Mouse (Mus musculus) MEL (cell line): Measurements from ENCODE around the gene Mvb12a. TPM values are rescaled to one million over a fixed set of nuclear protein-coding genes. Genes with fewer than 3 reads are reported as not detected.

Experiments used
- DNase-seq: peaks from one replicate; pipeline ENCODE4 v3.0.0; 2011; ENCODE audit warnings: low read depth, low spot score
- H3K27ac ChIP-seq: 2 replicates; pipeline ENCODE4 v1.5.1; 2012; ENCODE audit warnings: low read depth, mild to moderate bottlenecking, control low read depth, low read length, moderate library complexity; ENCODE audit not compliant: control insufficient read depth
- H3K27me3 ChIP-seq, 2 experiments: fragments of 150-350 bp in 1 of 2; sonication (generic) in 1 of 2; 2 replicates each; pipeline ENCODE4 v1.6.1; 2012; ENCODE audit warnings: low read length in 2 of 2, mild to moderate bottlenecking in 2 of 2, improper control_type of control experiment in 1 of 2, moderate library complexity in 1 of 2; ENCODE audit not compliant: insufficient read depth in 2 of 2, control insufficient read depth in 1 of 2
- H3K36me3 ChIP-seq, 2 experiments: 2 replicates each; pipeline ENCODE4 v1.6.1; 2012 to 2014; ENCODE audit warnings: low read length in 2 of 2, improper control_type of control experiment in 1 of 2, inconsistent platforms in 1 of 2, mild to moderate bottlenecking in 1 of 2; ENCODE audit not compliant: insufficient read depth in 2 of 2, control insufficient read depth in 1 of 2
- H3K4me1 ChIP-seq, 2 experiments: fragments of 150-350 bp in 1 of 2; sonication (generic) in 1 of 2; 2 replicates each; pipeline ENCODE4 v1.6.1; 2012; ENCODE audit warnings: low read length in 2 of 2, improper control_type of control experiment in 1 of 2, mild to moderate bottlenecking in 1 of 2; ENCODE audit not compliant: insufficient read depth in 2 of 2, control insufficient read depth in 1 of 2
- H3K4me3 ChIP-seq, 2 experiments: fragments of 150-350 bp in 1 of 2; sonication (generic) in 1 of 2; 2 replicates each; pipeline ENCODE4 v1.5.1; 2012; ENCODE audit warnings: low read depth in 2 of 2, low read length in 2 of 2, mild to moderate bottlenecking in 2 of 2, moderate library complexity in 2 of 2, control low read depth in 1 of 2, improper control_type of control experiment in 1 of 2; ENCODE audit not compliant: control insufficient read depth in 1 of 2, insufficient read depth in 1 of 2
- H3K79me2 ChIP-seq: 2 replicates; pipeline ENCODE4 v1.6.1; 2012; ENCODE audit warnings: mild to moderate bottlenecking, low read length, moderate library complexity; ENCODE audit not compliant: control insufficient read depth, poor library complexity, insufficient read depth
- H3K9ac ChIP-seq: 2 replicates; pipeline ENCODE4 v1.6.1; 2012; ENCODE audit warnings: low read depth, mild to moderate bottlenecking, control low read depth, low read length, moderate library complexity; ENCODE audit not compliant: control insufficient read depth, poor library complexity, severe bottlenecking
- H3K9me3 ChIP-seq: fragments of 150-350 bp; sonication (generic); replicated peaks from 2 replicates; pipeline ENCODE4 v1.6.1; 2012; ENCODE audit warnings: mild to moderate bottlenecking, low read length, improper control_type of control experiment, moderate library complexity; ENCODE audit not compliant: insufficient read depth
- BHLHE40 ChIP-seq: IDR thresholded peaks from 2 replicates; pipeline ENCODE4 v1.6.1; 2012; ENCODE audit warnings: low read depth, mild to moderate bottlenecking, inconsistent platforms, low read length, improper control_type of control experiment, borderline replicate concordance
- CHD1 ChIP-seq: IDR thresholded peaks from 2 replicates; pipeline ENCODE4 v1.6.1; 2012; ENCODE audit warnings: low read depth, mild to moderate bottlenecking, inconsistent platforms, low read length, improper control_type of control experiment
- CHD2 ChIP-seq: IDR thresholded peaks from 2 replicates; pipeline ENCODE4 v1.6.1; 2011; ENCODE audit warnings: low read length, improper control_type of control experiment
- CTCF ChIP-seq, 3 experiments: IDR thresholded peaks in 2 of 3; conservative IDR thresholded peaks in 1 of 3; 2 replicates each; pipeline ENCODE4 v1.5.1; 2011 to 2012; ENCODE audit warnings: low read length in 3 of 3, low read depth in 2 of 3, mild to moderate bottlenecking in 2 of 3, improper control_type of control experiment in 1 of 3, inconsistent platforms in 1 of 3, mixed read lengths in 1 of 3, moderate library complexity in 1 of 3; ENCODE audit not compliant: control insufficient read depth in 1 of 3, insufficient read depth in 1 of 3, poor library complexity in 1 of 3, severe bottlenecking in 1 of 3
- EP300 ChIP-seq, 2 experiments: IDR thresholded peaks; 2 replicates each; pipeline ENCODE4 v1.6.1; 2011; ENCODE audit warnings: improper control_type of control experiment in 2 of 2, low read length in 2 of 2, low read depth in 1 of 2, mild to moderate bottlenecking in 1 of 2
- GATA1 ChIP-seq: IDR thresholded peaks from 2 replicates; pipeline ENCODE4 v1.6.1; 2011; ENCODE audit warnings: low read depth, low read length, improper control_type of control experiment
- HCFC1 ChIP-seq: IDR thresholded peaks from 2 replicates; pipeline ENCODE4 v1.6.1; 2012; ENCODE audit warnings: low read depth, mild to moderate bottlenecking, inconsistent platforms, low read length, improper control_type of control experiment, moderate library complexity
- JUND ChIP-seq: IDR thresholded peaks from 2 replicates; pipeline ENCODE4 v1.6.1; 2011; ENCODE audit warnings: low read depth, mild to moderate bottlenecking, improper control_type of control experiment, low read length
- MAX ChIP-seq: IDR thresholded peaks from 2 replicates; pipeline ENCODE4 v1.6.1; 2011; ENCODE audit warnings: low read length, improper control_type of control experiment
- MXI1 ChIP-seq: IDR thresholded peaks from 2 replicates; pipeline ENCODE4 v1.6.1; 2011; ENCODE audit warnings: mild to moderate bottlenecking, low read depth, low read length, improper control_type of control experiment
- MYB ChIP-seq: IDR thresholded peaks from 2 replicates; pipeline ENCODE4 v1.6.1; 2011; ENCODE audit warnings: mild to moderate bottlenecking, low read depth, low read length, improper control_type of control experiment
- NELFE ChIP-seq: IDR thresholded peaks from 2 replicates; pipeline ENCODE4 v1.6.1; 2011; ENCODE audit warnings: low read depth, low read length, improper control_type of control experiment
- NRF1 ChIP-seq: IDR thresholded peaks from 2 replicates; pipeline ENCODE4 v1.6.1; 2014; ENCODE audit warnings: low read depth, mild to moderate bottlenecking, inconsistent platforms, low read length, improper control_type of control experiment, moderate library complexity; ENCODE audit not compliant: poor library complexity, insufficient read depth, severe bottlenecking
- POLR2AphosphoS2 ChIP-seq: IDR thresholded peaks from 2 replicates; pipeline ENCODE4 v1.6.1; 2011; ENCODE audit warnings: low read length, improper control_type of control experiment
- POLR2AphosphoS5 ChIP-seq: IDR thresholded peaks from 2 replicates; pipeline ENCODE4 v1.6.1; 2012; ENCODE audit warnings: low read depth, borderline replicate concordance, mild to moderate bottlenecking, inconsistent platforms, low read length, moderate library complexity, mixed read lengths
- RCOR1 ChIP-seq: IDR thresholded peaks from 2 replicates; pipeline ENCODE4 v1.6.1; 2012; ENCODE audit warnings: low read depth, mild to moderate bottlenecking, inconsistent platforms, low read length, improper control_type of control experiment
- SIN3A ChIP-seq: IDR thresholded peaks from 2 replicates; pipeline ENCODE4 v1.6.1; 2012; ENCODE audit warnings: low read length, improper control_type of control experiment, inconsistent platforms
- SMC3 ChIP-seq: IDR thresholded peaks from 2 replicates; pipeline ENCODE4 v1.6.1; 2011; ENCODE audit warnings: low read depth, low read length, improper control_type of control experiment
- TAL1 ChIP-seq: IDR thresholded peaks from 2 replicates; pipeline ENCODE4 v1.6.1; 2012; ENCODE audit warnings: mild to moderate bottlenecking, inconsistent platforms, low read length, moderate library complexity, mixed read lengths
- TBP ChIP-seq: IDR thresholded peaks from 2 replicates; pipeline ENCODE4 v1.8.0; 2011; ENCODE audit warnings: low read depth, low read length, improper control_type of control experiment
- TCF12 ChIP-seq: IDR thresholded peaks from 2 replicates; pipeline ENCODE4 v1.6.1; 2014; ENCODE audit warnings: low read depth, mild to moderate bottlenecking, inconsistent platforms, low read length, improper control_type of control experiment, moderate library complexity
- UBTF ChIP-seq: IDR thresholded peaks from 2 replicates; pipeline ENCODE4 v1.6.1; 2012; ENCODE audit warnings: low read depth, mild to moderate bottlenecking, inconsistent platforms, low read length, improper control_type of control experiment, moderate library complexity, borderline replicate concordance; ENCODE audit not compliant: insufficient read depth
- USF1 ChIP-seq: IDR thresholded peaks from 2 replicates; pipeline ENCODE4 v1.6.1; 2014; ENCODE audit warnings: low read depth, mild to moderate bottlenecking, inconsistent platforms, low read length, improper control_type of control experiment, moderate library complexity
- USF2 ChIP-seq, 2 experiments: IDR thresholded peaks; 2 replicates each; pipeline ENCODE4 v1.6.1; 2011 to 2012; ENCODE audit warnings: improper control_type of control experiment in 2 of 2, low read length in 2 of 2, borderline replicate concordance in 1 of 2, inconsistent platforms in 1 of 2, low read depth in 1 of 2, mild to moderate bottlenecking in 1 of 2; ENCODE audit not compliant: insufficient read depth in 1 of 2
- ZC3H11A ChIP-seq: IDR thresholded peaks from 2 replicates; pipeline ENCODE4 v1.6.1; 2012; ENCODE audit warnings: low read depth, mild to moderate bottlenecking, inconsistent platforms, low read length, improper control_type of control experiment
- ZKSCAN1 ChIP-seq: IDR thresholded peaks from 2 replicates; pipeline ENCODE4 v1.6.1; 2012; ENCODE audit warnings: low read depth, mild to moderate bottlenecking, inconsistent platforms, low read length, improper control_type of control experiment, moderate library complexity
- ZNF384 ChIP-seq: IDR thresholded peaks from 2 replicates; pipeline ENCODE4 v1.6.1; 2012; ENCODE audit warnings: low read depth, mild to moderate bottlenecking, inconsistent platforms, low read length, improper control_type of control experiment
- polyA plus RNA-seq, 2 experiments: library from polyadenylated mRNA; stranded (reverse) in 1 of 2; unstranded in 1 of 2; fragments of >175 nt in 1 of 2; fragments of >200 nt in 1 of 2; gene quantifications; 2 replicates each; pipeline versions ENCODE4 v1.2.1 to v1.2.4; 2012; ENCODE audit warnings: low replicate concordance in 2 of 2, low read depth in 1 of 2; ENCODE audit not compliant: insufficient read length in 2 of 2, insufficient read depth in 1 of 2, missing spikeins in 1 of 2
- total RNA-seq: library from RNA; depleted of rRNA; stranded (reverse); fragments of 300-350 nt; gene quantifications from 2 replicates; pipeline ENCODE4 v1.2.3, GENCODE M21; 2012

Mvb12a gene
- total and polyA plus RNA-seq, 3 experiments = 46.5 to 67.3 TPM; not detected in 1

DNA sequence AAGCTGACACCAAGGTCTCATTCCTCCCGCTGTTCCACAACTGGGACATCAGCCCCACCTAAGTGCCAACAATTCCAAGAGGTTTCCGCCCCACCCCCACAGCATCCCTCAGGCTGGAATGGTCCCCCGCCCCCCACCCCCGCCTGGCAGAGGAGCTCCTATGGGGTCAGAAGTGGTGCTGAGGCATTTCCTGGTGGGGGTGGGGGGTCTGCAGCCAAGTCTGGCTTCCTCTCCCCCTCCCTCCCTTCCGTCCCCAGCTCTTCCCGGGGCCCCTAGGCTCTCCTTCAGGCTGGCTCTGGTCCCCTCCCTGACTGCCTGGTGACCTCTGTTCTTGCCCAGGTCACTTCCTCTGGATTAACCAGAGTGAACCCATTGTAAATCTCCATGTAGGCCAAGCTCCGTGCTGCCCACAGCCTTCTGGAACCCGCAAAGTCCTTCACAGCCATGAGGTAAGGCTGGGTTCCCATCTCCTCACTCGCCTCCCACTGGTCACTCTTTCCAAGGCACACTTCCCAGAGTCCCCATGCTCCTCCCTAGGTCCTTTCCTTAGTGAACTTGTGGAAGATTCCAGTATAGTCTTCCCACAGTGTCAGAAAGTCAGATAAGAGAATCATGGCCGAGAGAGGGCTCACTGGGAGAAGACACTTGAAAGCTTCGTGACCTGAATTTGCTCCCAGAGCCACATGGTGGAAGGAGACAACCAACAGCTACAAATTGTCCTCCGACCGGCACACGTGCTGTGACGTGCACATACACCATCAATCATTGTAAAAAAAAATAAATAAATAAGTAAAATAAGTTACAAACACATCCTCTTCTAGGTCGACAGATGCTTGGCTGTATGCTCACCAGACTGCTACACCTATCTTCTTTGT, 43.7 kb upstream of the Mvb12a start:
- H3K36me3 ChIP-seq = no peaks in the 10 kb centered on the region
- TF ChIP-seq NRF1 (no peak), CTCF (IDR thresholded peaks at IDR 0.05 in 2 of 3, conservative IDR thresholded peaks at IDR 0.05 in 1 of 3; ENCODE audit: control insufficient read depth in 1 of 3, insufficient read depth in 1 of 3, low read depth in 2 of 3, low read length in 3 of 3, poor library complexity in 1 of 3, severe bottlenecking in 1 of 3) (no peak), SMC3 (no peak), MXI1 (no peak), ZKSCAN1 (no peak), USF2 (IDR thresholded peaks at IDR 0.05; ENCODE audit: borderline replicate concordance in 1 of 2, insufficient read depth in 1 of 2, low read depth in 1 of 2, low read length in 2 of 2) (no peak), CHD1 (no peak), TAL1 (no peak), SIN3A (no peak), EP300 (IDR thresholded peaks at IDR 0.05; ENCODE audit: low read depth in 1 of 2, low read length in 2 of 2) (no peak), TCF12 (no peak)
- no peaks in the 10 kb centered on the region for H3K79me2 ChIP-seq
- H3K9me3 ChIP-seq = no peaks in the 10 kb centered on the region
- H3K9ac ChIP-seq = no peak overlapping the region
- no peak overlapping the region for H3K4me3 ChIP-seq
- no peaks in the 10 kb centered on the region for H3K27me3 ChIP-seq
- DNase-seq = no peak
- H3K27ac ChIP-seq = no peak overlapping the region
- no peaks in the 10 kb centered on the region for H3K4me1 ChIP-seq

DNA sequence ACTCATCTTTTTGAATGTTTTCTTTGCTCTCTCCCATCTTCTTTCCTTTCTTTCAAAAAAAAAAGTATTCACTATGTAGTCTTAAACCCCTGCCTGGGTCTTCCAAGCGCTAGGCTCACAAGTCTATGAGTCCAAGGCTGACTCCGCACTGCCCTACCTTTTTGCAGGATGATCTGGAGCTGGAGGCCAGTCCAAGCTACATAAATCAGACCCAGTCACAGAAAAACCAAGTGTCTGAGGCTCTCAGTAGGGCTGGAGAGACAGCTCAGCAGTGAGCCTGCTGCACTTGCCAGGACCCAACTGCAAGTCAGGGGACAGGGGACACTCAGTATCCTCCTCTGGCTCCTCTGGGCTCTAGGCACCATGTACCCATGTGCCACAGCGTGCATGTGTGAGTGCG, 38.4 kb upstream of the Mvb12a start:
- no peaks in the 10 kb centered on the region for H3K9me3 ChIP-seq
- no peak for TF ChIP-seq BHLHE40
- no peak for TF ChIP-seq HCFC1
- no peak for TF ChIP-seq NELFE
- TF ChIP-seq USF1 = no peak
- TF ChIP-seq CHD1 = no peak
- no peak for TF ChIP-seq JUND
- TF ChIP-seq ZNF384 = no peak
- TF ChIP-seq GATA1 = no peak
- no peak for TF ChIP-seq TBP
- TF ChIP-seq RCOR1 = no peak
- no peak for TF ChIP-seq NRF1
- TF ChIP-seq POLR2AphosphoS5 = no peak
- TF ChIP-seq POLR2AphosphoS2 = no peak
- no peak for TF ChIP-seq TAL1
- no peak for TF ChIP-seq TCF12
- no peak for TF ChIP-seq MYB
- no peak for TF ChIP-seq ZC3H11A
- TF ChIP-seq MAX = no peak
- TF ChIP-seq UBTF = no peak
- TF ChIP-seq CHD2 = no peak
- H3K36me3 ChIP-seq = no peaks in the 10 kb centered on the region
- H3K9ac ChIP-seq = no peak overlapping the region
- H3K4me1 ChIP-seq = no peaks in the 10 kb centered on the region
- no peak for DNase-seq
- no peaks in the 10 kb centered on the region for H3K27me3 ChIP-seq
- H3K4me3 ChIP-seq = no peak overlapping the region
- H3K79me2 ChIP-seq = no peaks in the 10 kb centered on the region
- no peak overlapping the region for H3K27ac ChIP-seq
